Mouse (Mus musculus) CH12.LX (cell line): ENCODE data around the gene Pla2g12a.

ENCODE experiments used
- BHLHE40 ChIP-seq: IDR thresholded peaks from 2 replicates; pipeline ENCODE4 v1.6.1; 2011; ENCODE audit warnings: mild to moderate bottlenecking, low read depth, low read length, improper control_type of control experiment
- CTCF ChIP-seq, 2 experiments: IDR thresholded peaks in 1 of 2; conservative IDR thresholded peaks in 1 of 2; 2 replicates each; pipeline ENCODE4 v1.5.1; 2011 to 2012; ENCODE audit warnings: low read depth in 2 of 2, low read length in 2 of 2, improper control_type of control experiment in 1 of 2, inconsistent platforms in 1 of 2, mild to moderate bottlenecking in 1 of 2, moderate library complexity in 1 of 2
- EP300 ChIP-seq: IDR thresholded peaks from 2 replicates; pipeline ENCODE4 v1.6.1; 2011; ENCODE audit warnings: low read length, improper control_type of control experiment
- HCFC1 ChIP-seq: IDR thresholded peaks from 2 replicates; pipeline ENCODE4 v1.6.1; 2012; ENCODE audit warnings: low read depth, mild to moderate bottlenecking, inconsistent platforms, low read length, improper control_type of control experiment
- MAFK ChIP-seq: IDR thresholded peaks from 2 replicates; pipeline ENCODE4 v1.6.1; 2011; ENCODE audit warnings: low read length, improper control_type of control experiment; ENCODE audit not compliant: insufficient replicate concordance
- POLR2A ChIP-seq: IDR thresholded peaks from 2 replicates; pipeline ENCODE4 v1.6.1; 2011; ENCODE audit warnings: low read depth, mild to moderate bottlenecking, improper control_type of control experiment, low read length
- ZC3H11A ChIP-seq: IDR thresholded peaks from 2 replicates; pipeline ENCODE4 v1.6.1; 2012; ENCODE audit warnings: low read depth, mild to moderate bottlenecking, inconsistent platforms, low read length, improper control_type of control experiment
- ZKSCAN1 ChIP-seq: IDR thresholded peaks from 2 replicates; pipeline ENCODE4 v1.6.1; 2012; ENCODE audit warnings: low read depth, inconsistent platforms, low read length, improper control_type of control experiment, borderline replicate concordance

- no peak for TF ChIP-seq CTCF (conservative IDR thresholded peaks at IDR 0.05 in 1 of 2, IDR thresholded peaks at IDR 0.05 in 1 of 2; ENCODE audit: low read depth in 2 of 2, low read length in 2 of 2)
- no peak for TF ChIP-seq HCFC1
- TF ChIP-seq ZKSCAN1 = no peak
- TF ChIP-seq ZC3H11A = no peak
- TF ChIP-seq POLR2A = no peak
- TF ChIP-seq BHLHE40 = no peak
- TF ChIP-seq MAFK = no peak
- TF ChIP-seq EP300 = no peak
These were observed 7.2 kb downstream of the Pla2g12a start for GRCm38 (mm10) chr3:129885577-129885976.
